Mouse (Mus musculus) liver, embryonic 14.5 days (tissue): ENCODE results near the gene Ugt1a6a.

Experiments used
- CTCF ChIP-seq: IDR thresholded peaks from 2 replicates; pipeline ENCODE4 v1.5.1; 2016; ENCODE audit warnings: antibody characterized with exemption, low read depth, control low read depth
- EP300 ChIP-seq: IDR thresholded peaks from 2 replicates; pipeline ENCODE4 v1.6.1; 2016; ENCODE audit warnings: antibody characterized with exemption, low read depth

GRCm38 (mm10) chr1:88138145-88138544, 3.5 kb downstream of the Ugt1a6a start:
- no peak for TF ChIP-seq CTCF
- no peak for TF ChIP-seq EP300
